Comparison of ENCODE assay signal across 28 mouse cellular contexts in genomic region chr12:70505971-70506370, GRCm38 (mm10). TPM values are rescaled to one million over a fixed set of nuclear protein-coding genes. Genes with fewer than 3 reads are reported as not detected.
DNase-seq lines count a peak whose midpoint lies in the region; ATAC-seq and TF ChIP-seq lines count a peak whose summit lies in the region.
"Had no signal": no experiment of that assay in that cellular context is flagged by ENCODE, and none has a peak within 500 bp of the region (broad histone marks: within the 10 kb centered on the region; RNA-seq: fewer than 3 reads in every experiment).

No protein-coding gene starts in this region.

- no peaks in the 10 kb centered on the region for H3K27me3 ChIP-seq in hindbrain, postnatal 0 days (ENCODE audit: insufficient read depth, low read length)
- no peaks in the 10 kb centered on the region for H3K27me3 ChIP-seq in hindbrain, embryonic 10.5 days (ENCODE audit: insufficient read depth, poor library complexity, severe bottlenecking)
- H3K27me3 ChIP-seq in midbrain, embryonic 16.5 days (ENCODE audit: control insufficient read depth, insufficient read depth, low read depth, low read length) = no peaks in the 10 kb centered on the region
- H3K27me3 ChIP-seq in midbrain, embryonic 10.5 days (ENCODE audit: low read depth, poor library complexity, severe bottlenecking) = no peaks in the 10 kb centered on the region
- H3K27me3 ChIP-seq in midbrain, postnatal 0 days (ENCODE audit: insufficient read depth, low read length) = no peaks in the 10 kb centered on the region
- H3K27me3 ChIP-seq: embryonic facial prominence, embryonic 12.5 days; heart, embryonic 15.5 days; hindbrain, embryonic 13.5 days; kidney, embryonic 15.5 days; limb, embryonic 15.5 days; liver, embryonic 13.5 days; neural tube, embryonic 13.5 days had no signal

- H3K9ac ChIP-seq in hindbrain, postnatal 0 days (replicated peaks; ENCODE audit: low read length) = no peak overlapping the region
- no peak overlapping the region for H3K9ac ChIP-seq in midbrain, embryonic 16.5 days (ENCODE audit: low read depth, low read length)
- H3K9ac ChIP-seq in midbrain, postnatal 0 days (replicated peaks; ENCODE audit: low read length, poor library complexity, severe bottlenecking) = no peak overlapping the region
- H3K9ac ChIP-seq: embryonic facial prominence, embryonic 12.5 days; heart, embryonic 15.5 days; hindbrain, embryonic 13.5 days; kidney, embryonic 15.5 days; limb, embryonic 15.5 days; liver, embryonic 13.5 days; neural tube, embryonic 13.5 days had no signal

- TF ChIP-seq CTCF in hindbrain, postnatal 0 days (IDR thresholded peaks at IDR 0.05; ENCODE audit: low read depth) = no peak
- TF ChIP-seq CTCF in midbrain, postnatal 0 days (IDR thresholded peaks at IDR 0.05) = no peak

- peak; percentile 42 for DNase-seq in hindbrain, postnatal 0 days (ENCODE audit: low spot score)
- DNase-seq in hindbrain, embryonic 10.5 days (ENCODE audit: low spot score) = no peak
- DNase-seq in midbrain, embryonic 10.5 days (ENCODE audit: low spot score) = no peak
- peak; percentile 20 for DNase-seq in cerebellum, adult 9-11 months
- DNase-seq in midbrain, postnatal 0 days (ENCODE audit: low spot score) = peak; percentile 28
- DNase-seq in adrenal gland, postnatal 14 days = no peak
- DNase-seq: adrenal gland, postnatal 36 days; embryo, embryonic 11 days; gastrocnemius, postnatal 25 days; heart, adult 11 months; kidney, adult 18-20 months; kidney, postnatal 25 days; liver, embryonic 13.5 days; lung, adult 18-20 months; lung, postnatal 10 days; thymus, adult 2 months; thymus, postnatal 36 days had no signal

- no peak overlapping the region for H3K4me2 ChIP-seq in hindbrain, postnatal 0 days (ENCODE audit: low read depth, low read length)
- H3K4me2 ChIP-seq in midbrain, embryonic 16.5 days (ENCODE audit: low read length) = no peak overlapping the region
- no peak overlapping the region for H3K4me2 ChIP-seq in midbrain, postnatal 0 days (ENCODE audit: low read depth, low read length, poor library complexity, severe bottlenecking)
- H3K4me2 ChIP-seq: embryonic facial prominence, embryonic 12.5 days; heart, embryonic 15.5 days; hindbrain, embryonic 13.5 days; kidney, embryonic 15.5 days; limb, embryonic 15.5 days; liver, embryonic 13.5 days; neural tube, embryonic 13.5 days had no signal

- 71% methylated on average over 5 of the region's 5 CpGs for WGBS in hindbrain, postnatal 0 days
- 91% methylated on average over 5 of the region's 5 CpGs for WGBS in hindbrain, embryonic 10.5 days
- WGBS in midbrain, embryonic 16.5 days = 70% methylated on average over 5 of the region's 5 CpGs
- 87% methylated on average over 5 of the region's 5 CpGs for WGBS in midbrain, embryonic 10.5 days
- 57% methylated on average over 5 of the region's 5 CpGs for WGBS in midbrain, postnatal 0 days

- H3K4me3 ChIP-seq in hindbrain, postnatal 0 days (ENCODE audit: low read length) = no peak overlapping the region
- H3K4me3 ChIP-seq in hindbrain, embryonic 10.5 days = no peak overlapping the region
- no peak overlapping the region for H3K4me3 ChIP-seq in midbrain, embryonic 16.5 days (ENCODE audit: low read depth, low read length)
- H3K4me3 ChIP-seq in midbrain, embryonic 10.5 days = no peak overlapping the region
- H3K4me3 ChIP-seq in midbrain, postnatal 0 days (ENCODE audit: low read depth, low read length) = no peak overlapping the region
- H3K4me3 ChIP-seq: embryonic facial prominence, embryonic 12.5 days; heart, embryonic 10.5 days; heart, embryonic 15.5 days; hindbrain, embryonic 13.5 days; kidney, embryonic 15.5 days; layer of hippocampus, adult 2 months; limb, embryonic 10.5 days; limb, embryonic 15.5 days; liver, embryonic 13.5 days; neural tube, embryonic 13.5 days had no signal

- H3K4me1 ChIP-seq in hindbrain, postnatal 0 days (ENCODE audit: insufficient read depth, low read length) = no peaks in the 10 kb centered on the region
- H3K4me1 ChIP-seq in hindbrain, embryonic 10.5 days (replicated peaks) = no peaks in the 10 kb centered on the region
- H3K4me1 ChIP-seq in midbrain, embryonic 16.5 days (ENCODE audit: control insufficient read depth, insufficient read depth, low read length) = no peaks in the 10 kb centered on the region
- no peaks in the 10 kb centered on the region for H3K4me1 ChIP-seq in midbrain, embryonic 10.5 days
- H3K4me1 ChIP-seq in midbrain, postnatal 0 days (ENCODE audit: insufficient read depth, low read length) = no peaks in the 10 kb centered on the region
- H3K4me1 ChIP-seq: hindbrain, embryonic 13.5 days; kidney, embryonic 15.5 days; limb, embryonic 10.5 days; limb, embryonic 15.5 days; liver, embryonic 13.5 days; neural tube, embryonic 13.5 days had no signal

- H3K9me3 ChIP-seq in hindbrain, postnatal 0 days (ENCODE audit: low read length) = no peaks in the 10 kb centered on the region
- no peaks in the 10 kb centered on the region for H3K9me3 ChIP-seq in hindbrain, embryonic 10.5 days
- H3K9me3 ChIP-seq in midbrain, embryonic 16.5 days (replicated peaks; ENCODE audit: control insufficient read depth, low read length, poor library complexity, severe bottlenecking) = no peaks in the 10 kb centered on the region
- H3K9me3 ChIP-seq in midbrain, embryonic 10.5 days (replicated peaks) = no peaks in the 10 kb centered on the region
- H3K9me3 ChIP-seq in midbrain, postnatal 0 days (ENCODE audit: low read length) = no peaks in the 10 kb centered on the region
- H3K9me3 ChIP-seq: embryonic facial prominence, embryonic 12.5 days; heart, embryonic 10.5 days; heart, embryonic 15.5 days; hindbrain, embryonic 13.5 days; kidney, embryonic 15.5 days; limb, embryonic 10.5 days; limb, embryonic 15.5 days; liver, embryonic 13.5 days; neural tube, embryonic 13.5 days had no signal

- H3K27ac ChIP-seq in hindbrain, postnatal 0 days = no peak overlapping the region
- no peak overlapping the region for H3K27ac ChIP-seq in hindbrain, embryonic 10.5 days
- H3K27ac ChIP-seq in midbrain, embryonic 16.5 days (ENCODE audit: low read length) = peak overlapping the region; percentile 39; the same call in 1 of the 2 replicates
- no peak overlapping the region for H3K27ac ChIP-seq in midbrain, embryonic 10.5 days (replicated peaks)
- H3K27ac ChIP-seq in midbrain, postnatal 0 days (ENCODE audit: low read depth, low read length) = no peak overlapping the region
- H3K27ac ChIP-seq: embryonic facial prominence, embryonic 12.5 days; heart, embryonic 10.5 days; heart, embryonic 15.5 days; kidney, embryonic 15.5 days; layer of hippocampus, adult 2 months; limb, embryonic 10.5 days; limb, embryonic 15.5 days; liver, embryonic 13.5 days had no signal

- no peak for ATAC-seq in hindbrain, postnatal 0 days
- ATAC-seq in midbrain, embryonic 16.5 days = peak; percentile 48; the same call in 1 of the 2 replicates
- ATAC-seq in midbrain, postnatal 0 days (ENCODE audit: low FRiP score) = no peak
- ATAC-seq: forebrain, embryonic 14.5 days had no signal

- H3K36me3 ChIP-seq in hindbrain, postnatal 0 days (ENCODE audit: insufficient read depth, low read length) = no peaks in the 10 kb centered on the region
- H3K36me3 ChIP-seq in hindbrain, embryonic 10.5 days = no peaks in the 10 kb centered on the region
- H3K36me3 ChIP-seq in midbrain, embryonic 16.5 days (ENCODE audit: control insufficient read depth, insufficient read depth, low read length) = no peaks in the 10 kb centered on the region
- H3K36me3 ChIP-seq in midbrain, embryonic 10.5 days = no peaks in the 10 kb centered on the region
- no peaks in the 10 kb centered on the region for H3K36me3 ChIP-seq in midbrain, postnatal 0 days (ENCODE audit: insufficient read depth, low read length)
- H3K36me3 ChIP-seq: embryonic facial prominence, embryonic 12.5 days; heart, embryonic 10.5 days; heart, embryonic 15.5 days; hindbrain, embryonic 13.5 days; kidney, embryonic 15.5 days; limb, embryonic 10.5 days; limb, embryonic 15.5 days; liver, embryonic 13.5 days; neural tube, embryonic 13.5 days had no signal

RNA-seq across cellular contexts. Expression of gene Tmx1, which starts 53.1 kb away (rescaled TPM):
- 57.5 and 61.6 TPM in 2 replicates for total RNA-seq in hindbrain, postnatal 0 days (2014; rRNA removed)
- polyA plus RNA-seq in hindbrain, postnatal 0 days (2015; fragmentation: Nextera tagmentation; extraction: Ambion mirVana) = 132 and 134 TPM in 2 replicates
- polyA plus RNA-seq in hindbrain, embryonic 10.5 days (2016; fragmentation: Nextera tagmentation; extraction: Ambion mirVana) = 114 and 127 TPM in 2 replicates
- 148 and 154 TPM in 2 replicates for polyA plus RNA-seq in midbrain, embryonic 16.5 days (2015; fragmentation: Nextera tagmentation; extraction: Ambion mirVana)
- polyA plus RNA-seq in midbrain, embryonic 10.5 days (2016; fragmentation: Nextera tagmentation; extraction: Ambion mirVana) = 141 and 143 TPM in 2 replicates
- total RNA-seq in midbrain, postnatal 0 days (2014; rRNA removed) = 73.8 and 100 TPM in 2 replicates
- 135 and 139 TPM in 2 replicates for polyA plus RNA-seq in midbrain, postnatal 0 days (2015; fragmentation: Nextera tagmentation; extraction: Ambion mirVana)
- 44.2 and 51.4 TPM in 2 replicates for total RNA-seq in adrenal gland, postnatal 14 days (2021)

Comparison
In these comparisons a context has a peak if more than half of its experiments do, and no peak if none do; other contexts are left out.
1. DNase-seq: peak in hindbrain, postnatal 0 days (single experiment), cerebellum, adult 9-11 months (single experiment) and midbrain, postnatal 0 days (single experiment); none in hindbrain, embryonic 10.5 days (single experiment), midbrain, embryonic 10.5 days (single experiment) and adrenal gland, postnatal 14 days (single experiment).